32 mouse cellular contexts compared by ENCODE assay signal in the genomic region with DNA sequence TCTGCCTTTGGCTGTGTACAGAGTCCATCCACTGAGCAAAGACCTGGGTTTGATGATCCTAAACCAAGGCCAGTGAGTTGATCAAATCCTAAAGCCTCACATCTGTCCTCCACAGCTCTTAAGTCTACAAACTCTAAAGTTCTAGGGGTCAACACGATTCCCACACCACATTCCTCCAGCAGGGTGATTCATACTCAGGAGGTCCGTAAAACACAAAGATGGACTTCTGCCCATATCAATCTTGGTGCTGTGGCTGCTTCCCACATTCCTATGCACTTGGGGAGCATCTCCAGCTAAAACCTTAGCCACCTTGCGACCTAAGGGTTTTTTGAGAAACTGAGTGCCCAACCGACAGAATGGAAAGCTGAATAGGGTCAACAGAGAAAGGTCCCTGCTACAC.
"Had no signal": no experiment of that assay in that cellular context is flagged by ENCODE, and none has a peak within 500 bp of the region (broad histone marks: within the 10 kb centered on the region; RNA-seq: fewer than 3 reads in every experiment).

No protein-coding gene starts in this region.

- H3K9me3 ChIP-seq: limb, embryonic 10.5 days; limb, embryonic 12.5 days; limb, embryonic 13.5 days; limb, embryonic 15.5 days; liver, embryonic 12.5 days; liver, embryonic 13.5 days; liver, embryonic 15.5 days; lung, embryonic 15.5 days; midbrain, embryonic 10.5 days; midbrain, embryonic 12.5 days; midbrain, embryonic 13.5 days; midbrain, embryonic 15.5 days; neural tube, embryonic 12.5 days had no signal

- H3K4me1 ChIP-seq: limb, embryonic 10.5 days; limb, embryonic 12.5 days; limb, embryonic 15.5 days; liver, embryonic 12.5 days; liver, embryonic 13.5 days; liver, embryonic 15.5 days; lung, embryonic 15.5 days; megakaryocyte, embryonic 14.5 days; midbrain, embryonic 10.5 days; midbrain, embryonic 12.5 days; neural tube, embryonic 12.5 days had no signal

- ATAC-seq: liver, embryonic 12.5 days; liver, postnatal 0 days; lung, postnatal 0 days; midbrain, embryonic 13.5 days; midbrain, embryonic 15.5 days; midbrain, embryonic 16.5 days had no signal

- DNase-seq: left cerebral cortex, postnatal 4 days; liver; liver, embryonic 13.5 days; liver, postnatal 0 days; lung, adult 18-20 months; lung, adult 2 months; lung, embryonic 14.5 days; lung, postnatal 10 days; lung, postnatal 14 days; lung, postnatal 36 days; lung, postnatal 4 days; midbrain, embryonic 14.5 days had no signal

- H3K36me3 ChIP-seq: limb, embryonic 10.5 days; limb, embryonic 12.5 days; limb, embryonic 13.5 days; limb, embryonic 15.5 days; liver, embryonic 12.5 days; liver, embryonic 13.5 days; liver, embryonic 15.5 days; lung, embryonic 15.5 days; midbrain, embryonic 10.5 days; midbrain, embryonic 12.5 days; midbrain, embryonic 15.5 days; neural tube, embryonic 12.5 days had no signal

- H3K9ac ChIP-seq: limb, embryonic 12.5 days; limb, embryonic 13.5 days; limb, embryonic 15.5 days; liver, embryonic 12.5 days; liver, embryonic 13.5 days; liver, embryonic 14.5 days; liver, embryonic 15.5 days; liver, postnatal 0 days; lung, embryonic 14.5 days; lung, embryonic 15.5 days; midbrain, embryonic 12.5 days; midbrain, embryonic 13.5 days; midbrain, embryonic 15.5 days; neural tube, embryonic 12.5 days had no signal

- H3K27me3 ChIP-seq: limb, embryonic 12.5 days; limb, embryonic 13.5 days; limb, embryonic 15.5 days; liver, embryonic 12.5 days; liver, embryonic 13.5 days; liver, embryonic 15.5 days; lung, embryonic 15.5 days; megakaryocyte, embryonic 14.5 days; midbrain, embryonic 12.5 days; midbrain, embryonic 13.5 days; midbrain, embryonic 15.5 days; neural tube, embryonic 12.5 days had no signal

- H3K27ac ChIP-seq: limb, embryonic 10.5 days; limb, embryonic 12.5 days; limb, embryonic 13.5 days; limb, embryonic 15.5 days; liver, embryonic 12.5 days; liver, embryonic 13.5 days; liver, embryonic 14.5 days; liver, embryonic 15.5 days; lung, embryonic 15.5 days; macrophage; midbrain, embryonic 10.5 days; midbrain, embryonic 12.5 days; midbrain, embryonic 13.5 days; midbrain, embryonic 15.5 days; neural tube, embryonic 12.5 days had no signal

- H3K4me2 ChIP-seq: limb, embryonic 12.5 days; limb, embryonic 13.5 days; limb, embryonic 15.5 days; liver, embryonic 11.5 days; liver, embryonic 12.5 days; liver, embryonic 13.5 days; liver, embryonic 15.5 days; lung, embryonic 14.5 days; lung, embryonic 15.5 days; midbrain, embryonic 11.5 days; midbrain, embryonic 12.5 days; midbrain, embryonic 13.5 days; midbrain, embryonic 15.5 days; neural tube, embryonic 12.5 days had no signal

- H3K4me3 ChIP-seq: limb, embryonic 10.5 days; limb, embryonic 12.5 days; limb, embryonic 13.5 days; limb, embryonic 15.5 days; liver, embryonic 12.5 days; liver, embryonic 13.5 days; liver, embryonic 15.5 days; lung, embryonic 15.5 days; megakaryocyte, embryonic 14.5 days; midbrain, embryonic 10.5 days; midbrain, embryonic 12.5 days; midbrain, embryonic 13.5 days; midbrain, embryonic 15.5 days; myocyte; neural tube, embryonic 12.5 days had no signal
